Mouse (Mus musculus) MEL (cell line): Measurements from ENCODE around the gene Odc1.

Source experiments
- CHD1 ChIP-seq: IDR thresholded peaks from 2 replicates; pipeline ENCODE4 v1.6.1; 2012; ENCODE audit warnings: low read depth, mild to moderate bottlenecking, inconsistent platforms, low read length, improper control_type of control experiment
- CHD2 ChIP-seq: IDR thresholded peaks from 2 replicates; pipeline ENCODE4 v1.6.1; 2011; ENCODE audit warnings: low read length, improper control_type of control experiment
- CTCF ChIP-seq, 3 experiments: IDR thresholded peaks in 2 of 3; conservative IDR thresholded peaks in 1 of 3; 2 replicates each; pipeline ENCODE4 v1.5.1; 2011 to 2012; ENCODE audit warnings: low read length in 3 of 3, low read depth in 2 of 3, mild to moderate bottlenecking in 2 of 3, improper control_type of control experiment in 1 of 3, inconsistent platforms in 1 of 3, mixed read lengths in 1 of 3, moderate library complexity in 1 of 3; ENCODE audit not compliant: control insufficient read depth in 1 of 3, insufficient read depth in 1 of 3, poor library complexity in 1 of 3, severe bottlenecking in 1 of 3
- E2F4 ChIP-seq: IDR thresholded peaks from 2 replicates; pipeline ENCODE4 v1.6.1; 2011; ENCODE audit warnings: low read depth, low read length, improper control_type of control experiment, borderline replicate concordance
- EP300 ChIP-seq, 2 experiments: IDR thresholded peaks; 2 replicates each; pipeline ENCODE4 v1.6.1; 2011; ENCODE audit warnings: improper control_type of control experiment in 2 of 2, low read length in 2 of 2, low read depth in 1 of 2, mild to moderate bottlenecking in 1 of 2
- MAX ChIP-seq: IDR thresholded peaks from 2 replicates; pipeline ENCODE4 v1.6.1; 2011; ENCODE audit warnings: low read length, improper control_type of control experiment
- MYC ChIP-seq: IDR thresholded peaks from 2 replicates; pipeline ENCODE4 v1.6.1; 2011; ENCODE audit warnings: low read depth, mild to moderate bottlenecking, low read length, improper control_type of control experiment, moderate library complexity
- POLR2A ChIP-seq, 2 experiments: IDR thresholded peaks; 2 replicates each; pipeline ENCODE4 v1.6.1; 2011 to 2012; ENCODE audit warnings: low read length in 2 of 2, mild to moderate bottlenecking in 2 of 2, control low read depth in 1 of 2, improper control_type of control experiment in 1 of 2, low read depth in 1 of 2, moderate library complexity in 1 of 2; ENCODE audit not compliant: control insufficient read depth in 1 of 2, insufficient read depth in 1 of 2, poor library complexity in 1 of 2
- POLR2AphosphoS2 ChIP-seq: IDR thresholded peaks from 2 replicates; pipeline ENCODE4 v1.6.1; 2011; ENCODE audit warnings: low read length, improper control_type of control experiment
- POLR2AphosphoS5 ChIP-seq: IDR thresholded peaks from 2 replicates; pipeline ENCODE4 v1.6.1; 2012; ENCODE audit warnings: low read depth, borderline replicate concordance, mild to moderate bottlenecking, inconsistent platforms, low read length, moderate library complexity, mixed read lengths
- USF2 ChIP-seq, 2 experiments: IDR thresholded peaks; 2 replicates each; pipeline ENCODE4 v1.6.1; 2011 to 2012; ENCODE audit warnings: improper control_type of control experiment in 2 of 2, low read length in 2 of 2, borderline replicate concordance in 1 of 2, inconsistent platforms in 1 of 2, low read depth in 1 of 2, mild to moderate bottlenecking in 1 of 2; ENCODE audit not compliant: insufficient read depth in 1 of 2
- ZC3H11A ChIP-seq: IDR thresholded peaks from 2 replicates; pipeline ENCODE4 v1.6.1; 2012; ENCODE audit warnings: low read depth, mild to moderate bottlenecking, inconsistent platforms, low read length, improper control_type of control experiment
- ZNF384 ChIP-seq: IDR thresholded peaks from 2 replicates; pipeline ENCODE4 v1.6.1; 2012; ENCODE audit warnings: low read depth, mild to moderate bottlenecking, inconsistent platforms, low read length, improper control_type of control experiment

DNA sequence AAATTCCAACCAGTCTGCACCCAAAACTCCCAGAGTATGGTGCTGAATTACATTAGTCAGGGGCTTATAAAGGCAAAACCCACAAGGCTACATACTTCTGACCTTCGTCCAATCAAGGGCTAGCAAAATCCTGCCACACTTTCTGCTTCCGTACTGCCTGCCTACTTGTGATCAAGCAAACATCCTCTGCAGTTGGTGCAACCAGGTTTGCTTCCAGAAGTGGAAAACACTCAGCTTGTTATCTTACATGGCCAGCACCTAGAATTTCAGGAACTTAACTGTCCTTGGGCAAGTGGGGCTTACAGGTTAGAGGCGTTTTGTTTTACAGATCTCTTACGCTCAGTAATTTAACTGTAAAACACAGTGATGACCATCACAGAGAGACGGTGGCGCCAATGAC, 14.9 kb upstream of the Odc1 start:
- no peak for TF ChIP-seq CHD1
- TF ChIP-seq CTCF (IDR thresholded peaks at IDR 0.05 in 2 of 3, conservative IDR thresholded peaks at IDR 0.05 in 1 of 3; ENCODE audit: control insufficient read depth in 1 of 3, insufficient read depth in 1 of 3, low read depth in 2 of 3, low read length in 3 of 3, poor library complexity in 1 of 3, severe bottlenecking in 1 of 3) = no peak
- no peak for TF ChIP-seq ZNF384
- no peak for TF ChIP-seq ZC3H11A
- no peak for TF ChIP-seq E2F4
- no peak for TF ChIP-seq POLR2A (IDR thresholded peaks at IDR 0.05; ENCODE audit: control insufficient read depth in 1 of 2, insufficient read depth in 1 of 2, low read depth in 1 of 2, low read length in 2 of 2, poor library complexity in 1 of 2)
- TF ChIP-seq POLR2AphosphoS2 = no peak
- no peak for TF ChIP-seq CHD2
- no peak for TF ChIP-seq USF2 (IDR thresholded peaks at IDR 0.05; ENCODE audit: borderline replicate concordance in 1 of 2, insufficient read depth in 1 of 2, low read depth in 1 of 2, low read length in 2 of 2)
- no peak for TF ChIP-seq POLR2AphosphoS5
- TF ChIP-seq MYC = no peak
- TF ChIP-seq EP300 (IDR thresholded peaks at IDR 0.05; ENCODE audit: low read depth in 1 of 2, low read length in 2 of 2) = peak; percentile 77 to 83
- no peak for TF ChIP-seq MAX
